Mouse (Mus musculus): Measurements from ENCODE around the gene Ltb4r1. TPM values are rescaled to one million over a fixed set of nuclear protein-coding genes. Genes with fewer than 3 reads are reported as not detected.

The Ltb4r1 gene
- polyA plus RNA-seq, 1 experiment = 3.0 TPM

DNA sequence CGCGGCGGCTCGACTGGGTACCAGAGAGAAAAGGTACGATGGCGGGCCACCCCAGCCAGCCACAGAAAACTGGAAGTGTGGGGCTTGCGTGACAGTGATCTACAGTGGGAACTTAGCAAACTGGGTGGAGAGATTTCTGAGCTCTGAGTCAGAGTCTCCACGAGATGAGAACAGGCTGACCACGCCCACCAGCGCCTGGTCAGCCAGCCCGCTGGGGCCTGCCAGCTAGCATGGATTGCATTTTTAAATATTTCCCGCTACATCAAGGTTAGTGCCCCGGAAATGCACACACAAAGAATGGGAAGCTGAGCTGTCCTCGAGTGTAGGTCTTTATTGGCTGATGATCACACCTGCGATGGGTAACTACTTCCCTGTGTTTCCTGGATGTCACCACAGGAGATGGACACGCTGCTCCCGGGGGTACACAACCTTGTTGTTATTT lies 49.6 kb downstream of the Ltb4r1 start:
- no peaks in the 10 kb centered on the region for H3K4me1 ChIP-seq (ENCODE audit: control insufficient read depth, insufficient read depth, low read length)
- peak overlapping the region; percentile 52 for H3K9ac ChIP-seq (ENCODE audit: low read depth, poor library complexity, severe bottlenecking)
- TF ChIP-seq POLR2A (IDR thresholded peaks at IDR 0.05; ENCODE audit: insufficient read depth, low read length) (no peak), EP300 (IDR thresholded peaks at IDR 0.05; ENCODE audit: insufficient read depth, low read depth, low read length) (no peak), CTCF (IDR thresholded peaks at IDR 0.05; ENCODE audit: low read depth, low read length) (no peak)
- peaks cover 16% of the 10 kb centered on the region for H3K9me3 ChIP-seq (replicated peaks; ENCODE audit: control insufficient read depth, insufficient read depth, low read length, poor library complexity, severe bottlenecking)
- no peaks in the 10 kb centered on the region for H3K27me3 ChIP-seq (ENCODE audit: control insufficient read depth, insufficient read depth, low read length, poor library complexity, severe bottlenecking)
- no peaks in the 10 kb centered on the region for H3K36me3 ChIP-seq (ENCODE audit: control insufficient read depth, insufficient read depth, low read length, poor library complexity, severe bottlenecking)
- peak overlapping the region; percentile 61 for H3K4me3 ChIP-seq (ENCODE audit: low read depth, low read length)
- H3K27ac ChIP-seq (ENCODE audit: insufficient read depth, low read length) = no peak overlapping the region

Other genes with a start within 250 kb of the Ltb4r1 start
- gene Nrl, start 241.0 kb upstream of the Ltb4r1 start, polyA plus RNA-seq (2011; ENCODE audit: insufficient read depth, insufficient read length, low read depth, missing spikeins) = not detected in 2 replicates
- gene Pck2, start 225.7 kb upstream of the Ltb4r1 start, polyA plus RNA-seq (2011; ENCODE audit: insufficient read depth, insufficient read length, low read depth, missing spikeins) = 18.0 and 21.2 TPM in 2 replicates
- 25.6 and 34.7 TPM in 2 replicates for gene Dcaf11, start 206.0 kb upstream of the Ltb4r1 start, polyA plus RNA-seq (2011; ENCODE audit: insufficient read depth, insufficient read length, low read depth, missing spikeins)
- not detected in 2 replicates for gene A730061H03Rik, start 205.6 kb upstream of the Ltb4r1 start, polyA plus RNA-seq (2011; ENCODE audit: insufficient read depth, insufficient read length, low read depth, missing spikeins)
- 1.5 TPM in 1 of 2 replicates, not detected in the other for gene Fitm1, start 190.3 kb upstream of the Ltb4r1 start, polyA plus RNA-seq (2011; ENCODE audit: insufficient read depth, insufficient read length, low read depth, missing spikeins)
- 188 and 199 TPM in 2 replicates for gene Psme1, start 187.8 kb upstream of the Ltb4r1 start, polyA plus RNA-seq (2011; ENCODE audit: insufficient read depth, insufficient read length, low read depth, missing spikeins)
- gene Emc9, start 180.7 kb upstream of the Ltb4r1 start, polyA plus RNA-seq (2011; ENCODE audit: insufficient read depth, insufficient read length, low read depth, missing spikeins) = 5.3 and 6.1 TPM in 2 replicates
- gene Psme2, start 174.8 kb upstream of the Ltb4r1 start, polyA plus RNA-seq (2011; ENCODE audit: insufficient read depth, insufficient read length, low read depth, missing spikeins) = 195 and 200 TPM in 2 replicates
- 31.6 and 39.1 TPM in 2 replicates for gene Rnf31, start 174.3 kb upstream of the Ltb4r1 start, polyA plus RNA-seq (2011; ENCODE audit: insufficient read depth, insufficient read length, low read depth, missing spikeins)
- 9.6 and 10.9 TPM in 2 replicates for gene Irf9, start 162.4 kb upstream of the Ltb4r1 start, polyA plus RNA-seq (2011; ENCODE audit: insufficient read depth, insufficient read length, low read depth, missing spikeins)
- 16.4 and 20.6 TPM in 2 replicates for gene Rec8, start 147.9 kb upstream of the Ltb4r1 start, polyA plus RNA-seq (2011; ENCODE audit: insufficient read depth, insufficient read length, low read depth, missing spikeins)
- gene Ipo4, start 130.0 kb upstream of the Ltb4r1 start, polyA plus RNA-seq (2011; ENCODE audit: insufficient read depth, insufficient read length, low read depth, missing spikeins) = 69.4 and 88.5 TPM in 2 replicates
- gene Gm49378, start 128.1 kb upstream of the Ltb4r1 start, polyA plus RNA-seq (2011; ENCODE audit: insufficient read depth, insufficient read length, low read depth, missing spikeins) = 9.8 and 14.1 TPM in 2 replicates
- gene Tm9sf1, start 122.2 kb upstream of the Ltb4r1 start, polyA plus RNA-seq (2011; ENCODE audit: insufficient read depth, insufficient read length, low read depth, missing spikeins) = 22.7 and 25.1 TPM in 2 replicates
- not detected in 2 replicates for gene Tssk4, start 115.8 kb upstream of the Ltb4r1 start, polyA plus RNA-seq (2011; ENCODE audit: insufficient read depth, insufficient read length, low read depth, missing spikeins)
- 33.2 and 36.0 TPM in 2 replicates for gene Mdp1, start 105.5 kb upstream of the Ltb4r1 start, polyA plus RNA-seq (2011; ENCODE audit: insufficient read depth, insufficient read length, low read depth, missing spikeins)
- gene Gmpr2, start 94.0 kb upstream of the Ltb4r1 start, polyA plus RNA-seq (2011; ENCODE audit: insufficient read depth, insufficient read length, low read depth, missing spikeins) = 22.2 and 26.7 TPM in 2 replicates
- 229 and 241 TPM in 2 replicates for gene Nedd8, start 93.8 kb upstream of the Ltb4r1 start, polyA plus RNA-seq (2011; ENCODE audit: insufficient read depth, insufficient read length, low read depth, missing spikeins)
- 50.9 and 63.6 TPM in 2 replicates for gene Tinf2, start 84.1 kb upstream of the Ltb4r1 start, polyA plus RNA-seq (2011; ENCODE audit: insufficient read depth, insufficient read length, low read depth, missing spikeins)
- 24.3 and 26.9 TPM in 2 replicates for gene Tgm1, start 52.0 kb upstream of the Ltb4r1 start, polyA plus RNA-seq (2011; ENCODE audit: insufficient read depth, insufficient read length, low read depth, missing spikeins)
- gene Rabggta, start 43.7 kb upstream of the Ltb4r1 start, polyA plus RNA-seq (2011; ENCODE audit: insufficient read depth, insufficient read length, low read depth, missing spikeins) = 39.6 and 42.5 TPM in 2 replicates
- gene Dhrs1, start 20.3 kb upstream of the Ltb4r1 start, polyA plus RNA-seq (2011; ENCODE audit: insufficient read depth, insufficient read length, low read depth, missing spikeins) = 34.7 and 38.9 TPM in 2 replicates
- 56.2 and 59.8 TPM in 2 replicates for gene Nop9, start 20.3 kb upstream of the Ltb4r1 start, polyA plus RNA-seq (2011; ENCODE audit: insufficient read depth, insufficient read length, low read depth, missing spikeins)
- not detected in 2 replicates for gene Cideb, start 7.5 kb upstream of the Ltb4r1 start, polyA plus RNA-seq (2011; ENCODE audit: insufficient read depth, insufficient read length, low read depth, missing spikeins)
- gene Ltb4r2, start 4.5 kb upstream of the Ltb4r1 start, polyA plus RNA-seq (2011; ENCODE audit: insufficient read depth, insufficient read length, low read depth, missing spikeins) = 5.3 and 6.8 TPM in 2 replicates
- 0.30 and 1.2 TPM in 2 replicates for gene Adcy4, start 18.1 kb downstream of the Ltb4r1 start, polyA plus RNA-seq (2011; ENCODE audit: insufficient read depth, insufficient read length, low read depth, missing spikeins)
- 11.0 and 16.4 TPM in 2 replicates for gene Ripk3, start 22.9 kb downstream of the Ltb4r1 start, polyA plus RNA-seq (2011; ENCODE audit: insufficient read depth, insufficient read length, low read depth, missing spikeins)
- 57.0 and 57.7 TPM in 2 replicates for gene Nfatc4, start 57.2 kb downstream of the Ltb4r1 start, polyA plus RNA-seq (2011; ENCODE audit: insufficient read depth, insufficient read length, low read depth, missing spikeins)
- gene Nynrin, start 88.0 kb downstream of the Ltb4r1 start, polyA plus RNA-seq (2011; ENCODE audit: insufficient read depth, insufficient read length, low read depth, missing spikeins) = 21.5 and 24.6 TPM in 2 replicates
- 0.21 and 0.27 TPM in 2 replicates for gene Cbln3, start 118.4 kb downstream of the Ltb4r1 start, polyA plus RNA-seq (2011; ENCODE audit: insufficient read depth, insufficient read length, low read depth, missing spikeins)
- gene Khnyn, start 119.0 kb downstream of the Ltb4r1 start, polyA plus RNA-seq (2011; ENCODE audit: insufficient read depth, insufficient read length, low read depth, missing spikeins) = 29.8 and 30.9 TPM in 2 replicates
- 7.9 and 13.2 TPM in 2 replicates for gene Sdr39u1, start 134.3 kb downstream of the Ltb4r1 start, polyA plus RNA-seq (2011; ENCODE audit: insufficient read depth, insufficient read length, low read depth, missing spikeins)
- gene Cma1, start 178.7 kb downstream of the Ltb4r1 start, polyA plus RNA-seq (2011; ENCODE audit: insufficient read depth, insufficient read length, low read depth, missing spikeins) = not detected in 2 replicates
- not detected in 2 replicates for gene Cma2, start 185.0 kb downstream of the Ltb4r1 start, polyA plus RNA-seq (2011; ENCODE audit: insufficient read depth, insufficient read length, low read depth, missing spikeins)